ENCODE assay signal across 5 mouse cellular contexts in the genomic region with DNA sequence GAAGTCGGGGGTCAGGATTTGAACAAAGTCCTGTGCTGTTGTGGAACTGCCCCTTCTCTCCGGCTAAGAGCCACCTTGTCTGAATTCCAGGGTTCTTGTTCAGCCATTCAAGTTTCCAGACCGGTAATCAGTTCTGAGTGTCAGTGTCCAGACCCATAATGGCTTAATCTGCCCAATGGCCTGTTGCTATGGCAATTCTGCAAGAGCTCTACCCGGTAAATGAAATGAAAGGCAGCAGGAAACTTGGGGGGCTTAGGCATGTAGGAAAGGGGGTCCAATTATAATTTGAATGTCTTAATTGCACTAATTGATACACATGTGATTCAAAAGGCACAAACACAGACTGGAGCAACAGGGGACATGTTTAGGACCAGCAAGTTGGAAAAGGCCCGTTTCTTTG.
DNase-seq lines count a peak whose midpoint lies in the region; ATAC-seq and TF ChIP-seq lines count a peak whose summit lies in the region.
"Not testable (repeated sequence)": the region's sequence is repeated elsewhere in the genome, so short reads cannot be mapped to it uniquely, and the experiment has no call there.

No protein-coding gene starts in this region.

- not testable (repeated sequence) for H3K9ac ChIP-seq in forebrain, embryonic 12.5 days; forebrain, embryonic 14.5 days (ENCODE audit: low read length); forebrain, embryonic 16.5 days (replicated peaks; ENCODE audit: low read depth, low read length); midbrain, embryonic 15.5 days; midbrain, postnatal 0 days (replicated peaks; ENCODE audit: low read length, poor library complexity, severe bottlenecking)

- peak; percentile 46; the same call in 1 of the 2 replicates for ATAC-seq in forebrain, embryonic 12.5 days (ENCODE audit: low FRiP score)
- ATAC-seq in forebrain, embryonic 14.5 days: peak; percentile 42; the same call in 1 of the 2 replicates
- ATAC-seq in forebrain, embryonic 16.5 days: peak; percentile 52
- ATAC-seq in midbrain, embryonic 15.5 days (replicated peaks): peak; percentile 38; the same call in 1 of the 2 replicates
- ATAC-seq in midbrain, postnatal 0 days (ENCODE audit: low FRiP score): peak; percentile 44; the same call in 1 of the 2 replicates

- not testable (repeated sequence) for TF ChIP-seq CTCF in midbrain, postnatal 0 days (IDR thresholded peaks at IDR 0.05)

- 37% methylated on average over 3 of the region's 5 CpGs for WGBS in forebrain, embryonic 12.5 days
- 24% methylated on average over 4 of the region's 5 CpGs for WGBS in forebrain, embryonic 14.5 days
- WGBS in forebrain, embryonic 16.5 days: 35% methylated on average over 2 of the region's 5 CpGs
- 31% methylated on average over 4 of the region's 5 CpGs for WGBS in midbrain, embryonic 15.5 days
- WGBS in midbrain, postnatal 0 days: 41% methylated on average over 4 of the region's 5 CpGs

- not testable (repeated sequence) for H3K9me3 ChIP-seq in forebrain, embryonic 12.5 days; forebrain, embryonic 14.5 days (replicated peaks; ENCODE audit: control insufficient read depth, low read length); forebrain, embryonic 16.5 days (ENCODE audit: control insufficient read depth, low read length); midbrain, embryonic 15.5 days; midbrain, postnatal 0 days (ENCODE audit: low read length)

- not testable (repeated sequence) for H3K4me2 ChIP-seq in forebrain, embryonic 12.5 days; forebrain, embryonic 14.5 days (ENCODE audit: low read length); forebrain, embryonic 16.5 days (ENCODE audit: low read length); midbrain, embryonic 15.5 days; midbrain, postnatal 0 days (ENCODE audit: low read depth, low read length, poor library complexity, severe bottlenecking)

- DNase-seq in forebrain, embryonic 14.5 days (ENCODE audit: low spot score); midbrain, postnatal 0 days (ENCODE audit: low spot score): not testable (repeated sequence)

- not testable (repeated sequence) for H3K27ac ChIP-seq in forebrain, embryonic 12.5 days; forebrain, embryonic 14.5 days (ENCODE audit: low read depth, low read length); forebrain, embryonic 16.5 days (ENCODE audit: low read length); midbrain, embryonic 15.5 days; midbrain, postnatal 0 days (ENCODE audit: low read depth, low read length)

- H3K4me3 ChIP-seq in forebrain, embryonic 12.5 days (replicated peaks); forebrain, embryonic 14.5 days (ENCODE audit: low read depth, low read length); forebrain, embryonic 16.5 days (replicated peaks; ENCODE audit: low read length); midbrain, embryonic 15.5 days; midbrain, postnatal 0 days (ENCODE audit: low read depth, low read length): not testable (repeated sequence)

- H3K4me1 ChIP-seq in forebrain, embryonic 12.5 days; forebrain, embryonic 14.5 days (ENCODE audit: control insufficient read depth, insufficient read depth, low read length); forebrain, embryonic 16.5 days (replicated peaks; ENCODE audit: control insufficient read depth, insufficient read depth, low read length); midbrain, embryonic 15.5 days; midbrain, postnatal 0 days (ENCODE audit: insufficient read depth, low read length): not testable (repeated sequence)

- not testable (repeated sequence) for H3K36me3 ChIP-seq in forebrain, embryonic 12.5 days (replicated peaks); forebrain, embryonic 14.5 days (ENCODE audit: control insufficient read depth, insufficient read depth, low read length); forebrain, embryonic 16.5 days (ENCODE audit: control insufficient read depth, insufficient read depth); midbrain, embryonic 15.5 days (replicated peaks); midbrain, postnatal 0 days (ENCODE audit: insufficient read depth, low read length)

- H3K27me3 ChIP-seq in forebrain, embryonic 12.5 days: peaks cover 44% of the 10 kb centered on the region
- not testable (repeated sequence) for H3K27me3 ChIP-seq in forebrain, embryonic 14.5 days (replicated peaks; ENCODE audit: control insufficient read depth, insufficient read depth, low read length); forebrain, embryonic 16.5 days (replicated peaks; ENCODE audit: control insufficient read depth, insufficient read depth, low read length); midbrain, embryonic 15.5 days (replicated peaks); midbrain, postnatal 0 days (ENCODE audit: insufficient read depth, low read length)
